Comparison of ENCODE assay signal across 7 mouse cellular contexts in genomic region chr4:132535406-132536121, GRCm38 (mm10). TPM values are rescaled to one million over a fixed set of nuclear protein-coding genes. Genes with fewer than 3 reads are reported as not detected.
DNase-seq lines count a peak whose midpoint lies in the region; ATAC-seq lines count a peak whose summit lies in the region.

TSS of gene Dnajc8 (plus strand) at chr4:132535550.

- H3K4me3 ChIP-seq in embryonic facial prominence, embryonic 10.5 days = peak within 1 kb of the TSS; percentile 100
- peak within 1 kb of the TSS; percentile 99 for H3K4me3 ChIP-seq in limb, embryonic 10.5 days
- H3K4me3 ChIP-seq in midbrain, embryonic 13.5 days (replicated peaks) = peak within 1 kb of the TSS; percentile 83

- no peaks in the 10 kb centered on the region for H3K9me3 ChIP-seq in embryonic facial prominence, embryonic 10.5 days
- H3K9me3 ChIP-seq in limb, embryonic 10.5 days (replicated peaks) = no peaks in the 10 kb centered on the region
- H3K9me3 ChIP-seq in midbrain, embryonic 13.5 days = no peaks in the 10 kb centered on the region

- peak within 1 kb of the TSS; percentile 88 for H3K9ac ChIP-seq in midbrain, embryonic 13.5 days (replicated peaks)

- ATAC-seq in granulocyte monocyte progenitor cell, adult 5-6 weeks (replicated peaks; ENCODE audit: poor library complexity, severe bottlenecking) = peak; percentile 49
- ATAC-seq in midbrain, embryonic 13.5 days = peak; percentile 72

- H3K27me3 ChIP-seq in embryonic facial prominence, embryonic 10.5 days (replicated peaks; ENCODE audit: low read depth, poor library complexity, severe bottlenecking) = no peaks in the 10 kb centered on the region
- no peaks in the 10 kb centered on the region for H3K27me3 ChIP-seq in limb, embryonic 10.5 days (ENCODE audit: low read depth, poor library complexity, severe bottlenecking)
- no peaks in the 10 kb centered on the region for H3K27me3 ChIP-seq in midbrain, embryonic 13.5 days

- H3K27ac ChIP-seq in embryonic facial prominence, embryonic 10.5 days (replicated peaks) = peak within 1 kb of the TSS; percentile 96
- H3K27ac ChIP-seq in limb, embryonic 10.5 days = peak within 1 kb of the TSS; percentile 94
- H3K27ac ChIP-seq in midbrain, embryonic 13.5 days = peak within 1 kb of the TSS; percentile 82

- H3K36me3 ChIP-seq in embryonic facial prominence, embryonic 10.5 days (replicated peaks) = peaks cover 45% of the 10 kb centered on the region
- peaks cover 49% of the 10 kb centered on the region for H3K36me3 ChIP-seq in limb, embryonic 10.5 days
- peaks cover 24% of the 10 kb centered on the region for H3K36me3 ChIP-seq in midbrain, embryonic 13.5 days

- under 1% methylated on average over 60 of the region's 60 CpGs for WGBS in embryonic facial prominence, embryonic 10.5 days
- under 1% methylated on average over 60 of the region's 60 CpGs for WGBS in limb, embryonic 10.5 days
- WGBS in midbrain, embryonic 13.5 days = under 1% methylated on average over 60 of the region's 60 CpGs

- H3K4me2 ChIP-seq in midbrain, embryonic 13.5 days (replicated peaks) = peak within 1 kb of the TSS; percentile 70

- peak; percentile 97 for DNase-seq in adrenal gland, postnatal 10 days
- DNase-seq in embryonic facial prominence, embryonic 10.5 days (ENCODE audit: low spot score) = peak; percentile 95
- DNase-seq in kidney, adult 11 months = peak; percentile 92
- peak; percentile 97 for DNase-seq in limb, embryonic 10.5 days (ENCODE audit: low spot score)
- peak; percentile 93 for DNase-seq in spleen, adult 12 weeks (ENCODE audit: low spot score)

- H3K4me1 ChIP-seq in embryonic facial prominence, embryonic 10.5 days = peaks cover 49% of the 10 kb centered on the region
- H3K4me1 ChIP-seq in limb, embryonic 10.5 days = peaks cover 33% of the 10 kb centered on the region
- H3K4me1 ChIP-seq in midbrain, embryonic 13.5 days (replicated peaks) = peaks cover 44% of the 10 kb centered on the region

RNA-seq across cellular contexts. Expression of gene Dnajc8, which starts in this region (rescaled TPM):
- 10 to 100 TPM; 73.9 to 87.0 TPM for total RNA-seq in adrenal gland, postnatal 10 days (2021)
- 222 TPM in 2 replicates for polyA plus RNA-seq in embryonic facial prominence, embryonic 10.5 days (2016; fragmentation: Nextera tagmentation; extraction: Ambion mirVana)
- 136 and 140 TPM in 2 replicates for total RNA-seq in granulocyte monocyte progenitor cell, adult 5-6 weeks (2014; fragmentation: Nextera tagmentation)
- 369 and 376 TPM in 2 replicates for total RNA-seq in granulocyte monocyte progenitor cell, adult 5-6 weeks (2017)
- 213 and 229 TPM in 2 replicates for polyA plus RNA-seq in limb, embryonic 10.5 days (2016; fragmentation: Nextera tagmentation; extraction: Ambion mirVana)
- polyA plus RNA-seq in midbrain, embryonic 13.5 days (2015; fragmentation: Nextera tagmentation; extraction: Ambion mirVana) = 158 and 173 TPM in 2 replicates

Comparison
In these comparisons a context has a peak if more than half of its experiments do, and no peak if none do; other contexts are left out.
1. Peak in every context shown above with its lines: DNase-seq, ATAC-seq, H3K4me3 ChIP-seq and H3K27ac ChIP-seq.